Mouse (Mus musculus): ENCODE data around the gene Gpx7. TPM values are rescaled to one million over a fixed set of nuclear protein-coding genes. Genes with fewer than 3 reads are reported as not detected.
"Not testable (repeated sequence)": the region's sequence is repeated elsewhere in the genome, so short reads cannot be mapped to it uniquely, and the experiment has no call there.

Gpx7 gene
- polyA plus RNA-seq, 1 experiment from 2014 or later = 125 TPM

DNA sequence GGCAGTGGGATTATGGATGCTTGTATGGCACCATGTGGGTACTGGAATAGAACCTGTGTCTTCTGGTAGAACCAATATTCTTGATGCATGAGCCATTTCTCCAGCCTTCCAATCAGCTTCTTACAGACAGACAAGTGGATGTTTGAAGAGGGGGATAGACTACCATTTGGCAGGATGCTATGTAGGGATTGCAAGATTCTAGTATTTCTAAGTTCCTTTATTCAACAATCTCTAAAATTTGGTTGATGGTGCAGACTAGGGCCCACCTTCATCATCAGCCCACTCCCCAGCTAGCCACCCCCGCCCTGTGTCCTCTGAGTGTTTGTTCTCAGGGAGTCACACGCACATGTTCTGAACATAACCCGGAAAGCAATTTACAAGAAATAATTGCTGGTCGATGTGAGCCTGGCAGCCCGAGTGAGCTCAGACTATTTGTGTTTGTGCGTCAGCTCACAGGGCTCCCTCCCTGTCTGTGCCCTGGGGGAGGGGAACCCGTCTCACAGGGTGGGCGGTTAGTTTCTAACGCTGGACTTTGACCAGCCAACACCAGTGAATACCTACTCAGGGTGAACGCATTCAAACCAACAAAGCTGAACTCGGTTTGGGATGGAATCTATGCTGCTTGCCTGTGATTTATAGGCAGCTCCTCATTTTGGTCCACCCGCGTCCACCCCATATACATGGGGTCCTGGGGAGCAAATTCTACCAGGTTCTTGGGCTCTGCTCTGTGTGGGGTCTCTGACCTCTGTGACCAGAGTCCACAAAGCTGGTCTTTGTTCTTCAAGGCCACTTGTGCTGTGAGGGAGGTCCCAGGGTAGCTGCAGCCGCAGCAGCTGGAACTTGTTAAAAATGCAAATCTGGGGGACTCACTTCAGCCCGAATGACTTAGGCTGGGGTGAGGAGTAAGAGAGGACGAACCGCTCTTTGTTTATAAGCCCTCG, 44.2 kb downstream of the Gpx7 start:
- Histone ChIP-seq H3K4me2 (peak overlapping the region; percentile 31), H3K9ac (no peak overlapping the region), H3K36me3 (no peaks in the 10 kb centered on the region), H3K27me3 (no peaks in the 10 kb centered on the region), H3K4me1 (peaks cover 44% of the 10 kb centered on the region), H3K4me3 (no peak overlapping the region; the same call in 1 of the 2 replicates), H3K27ac (peak overlapping the region; percentile 86), H3K9me3 (no peaks in the 10 kb centered on the region)
- WGBS = 10% methylated on average over 18 of the region's 18 CpGs
- ATAC-seq (ENCODE audit: insufficient number of reproducible peaks, low FRiP score, low TSS enrichment, low read depth) = peak; percentile 62; the same call in 1 of the 2 replicates

DNA sequence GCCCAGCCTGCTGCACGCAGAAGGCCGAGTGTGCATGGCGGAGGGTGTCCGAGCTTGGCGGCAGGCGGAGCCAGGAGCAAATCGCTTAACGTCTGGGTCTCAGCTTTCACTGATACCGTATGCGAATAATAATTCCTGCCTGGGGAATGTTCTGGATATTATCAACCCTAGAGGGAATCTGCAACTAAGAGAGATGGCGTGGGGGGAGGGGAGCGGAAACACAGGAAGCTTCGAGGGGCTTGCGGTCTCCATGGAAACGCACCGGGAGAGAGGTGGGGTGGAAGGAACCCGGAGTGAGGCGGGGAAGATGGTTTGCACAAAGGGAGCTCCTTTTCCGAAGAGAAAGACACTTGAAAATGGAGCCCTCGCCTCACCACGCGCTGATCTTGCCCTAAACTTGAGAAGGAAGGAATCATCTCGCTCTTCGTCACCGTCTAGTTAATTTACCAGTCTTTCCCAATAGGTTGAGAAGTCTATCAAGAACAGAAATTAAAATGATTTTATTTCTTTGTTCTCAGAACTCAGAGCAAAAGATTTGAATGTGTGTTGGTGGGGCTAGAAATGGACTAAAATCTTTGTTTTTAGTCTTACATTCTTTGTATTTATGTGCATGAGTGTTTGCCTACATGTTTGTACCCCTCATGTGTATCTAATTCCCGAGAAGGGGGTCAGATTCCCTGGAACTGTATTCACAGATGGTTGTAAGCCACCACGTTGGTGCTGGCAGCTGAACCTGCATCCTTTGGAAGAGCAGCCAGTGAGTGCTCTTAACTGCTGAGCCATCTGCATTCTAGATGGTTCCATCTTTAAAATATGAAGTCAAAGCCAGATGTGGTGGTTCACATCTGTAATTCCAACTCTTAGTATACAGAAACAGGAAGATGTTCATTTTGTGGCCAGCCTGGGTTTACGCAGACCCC, 46.4 kb downstream of the Gpx7 start:
- peak overlapping the region; percentile 85 for H3K27ac ChIP-seq
- no peaks in the 10 kb centered on the region for H3K27me3 ChIP-seq
- H3K4me2 ChIP-seq = peak overlapping the region; percentile 48
- H3K9me3 ChIP-seq = no peaks in the 10 kb centered on the region
- peaks cover 56% of the 10 kb centered on the region for H3K4me1 ChIP-seq
- H3K36me3 ChIP-seq = no peaks in the 10 kb centered on the region
- H3K9ac ChIP-seq = no peak overlapping the region
- H3K4me3 ChIP-seq = peak overlapping the region; percentile 31
- peak; percentile 66; the same call in 1 of the 2 replicates for ATAC-seq (ENCODE audit: insufficient number of reproducible peaks, low FRiP score, low TSS enrichment, low read depth)
- WGBS = 6% methylated on average over 28 of the region's 28 CpGs

DNA sequence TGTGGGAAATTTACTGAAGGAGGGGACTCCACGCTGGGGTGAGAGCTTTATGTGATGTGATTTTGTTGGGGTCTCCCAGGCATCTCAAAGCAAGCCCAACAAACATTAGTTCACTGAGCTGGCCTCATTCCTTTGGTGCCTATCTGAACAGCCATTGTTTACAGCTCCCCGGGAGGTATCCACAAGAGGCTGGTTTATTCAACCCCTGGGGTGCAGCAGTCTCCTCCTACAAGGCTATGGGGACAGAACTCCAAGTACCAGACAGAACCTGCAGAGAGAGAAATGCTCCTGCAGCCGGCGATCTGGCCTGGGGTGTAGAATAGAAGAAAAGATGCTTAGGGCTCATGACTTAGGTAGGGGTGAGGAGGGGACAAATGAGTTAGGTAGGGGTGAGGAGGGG, 48.3 kb downstream of the Gpx7 start:
- Histone ChIP-seq H3K36me3 (no peaks in the 10 kb centered on the region), H3K9ac (no peak overlapping the region), H3K4me2 (no peak overlapping the region), H3K27ac (no peak overlapping the region; the same call in 1 of the 2 replicates), H3K27me3 (no peaks in the 10 kb centered on the region), H3K4me1 (peaks cover 54% of the 10 kb centered on the region), H3K4me3 (no peak overlapping the region), H3K9me3 (no peaks in the 10 kb centered on the region)
- WGBS = 28% methylated on average over 4 of the region's 4 CpGs
- ATAC-seq (ENCODE audit: insufficient number of reproducible peaks, low FRiP score, low TSS enrichment, low read depth) = no peak

DNA sequence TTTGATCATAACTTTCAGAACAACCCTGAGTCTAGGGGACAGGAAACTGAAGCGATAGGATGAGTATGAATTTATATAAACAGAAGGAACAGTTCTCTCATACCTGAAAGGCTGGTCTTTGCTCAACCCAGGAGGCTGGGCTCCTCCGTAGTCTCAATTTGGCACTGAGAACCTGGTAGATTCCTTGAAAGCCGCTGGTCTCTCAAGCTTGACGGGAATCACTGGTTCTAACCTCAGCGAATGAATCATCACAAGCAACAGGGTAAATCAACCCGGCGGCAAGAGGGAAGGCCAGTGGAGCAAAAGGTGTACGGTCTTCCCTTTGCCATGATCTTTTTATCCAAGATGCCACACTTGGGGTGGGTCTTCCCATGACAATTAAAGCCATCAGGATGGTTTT, 49.3 kb downstream of the Gpx7 start:
- Histone ChIP-seq H3K27me3 (no peaks in the 10 kb centered on the region), H3K36me3 (no peaks in the 10 kb centered on the region), H3K4me1 (peaks cover 43% of the 10 kb centered on the region), H3K4me2 (no peak overlapping the region), H3K27ac (no peak overlapping the region), H3K4me3 (no peak overlapping the region), H3K9me3 (no peaks in the 10 kb centered on the region), H3K9ac (no peak overlapping the region)
- ATAC-seq (ENCODE audit: insufficient number of reproducible peaks, low FRiP score, low TSS enrichment, low read depth) = no peak
- 87% methylated on average over 8 of the region's 8 CpGs for WGBS

DNA sequence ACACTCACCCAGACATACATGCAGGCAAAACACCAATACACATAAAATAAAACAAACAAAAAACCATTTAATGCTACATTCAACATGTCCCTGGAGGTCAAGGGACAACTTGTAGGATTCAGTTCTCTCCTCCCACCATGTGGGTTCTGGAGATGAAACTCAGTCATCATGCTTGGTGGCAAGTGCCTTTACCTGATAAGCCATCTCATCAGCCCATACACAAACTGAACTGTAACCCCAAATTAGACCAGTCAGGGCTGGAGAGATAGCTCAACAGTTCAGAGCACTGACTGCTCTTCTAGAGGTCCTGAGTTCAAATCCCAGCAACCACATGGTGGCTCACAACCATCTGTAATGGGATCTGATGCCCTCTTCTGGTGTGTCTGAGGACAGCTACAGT, 53.2 kb downstream of the Gpx7 start:
- not testable (repeated sequence) for H3K9me3 ChIP-seq; H3K27me3 ChIP-seq; H3K9ac ChIP-seq; ATAC-seq (ENCODE audit: insufficient number of reproducible peaks, low FRiP score, low TSS enrichment, low read depth); H3K4me2 ChIP-seq; H3K36me3 ChIP-seq; H3K27ac ChIP-seq; H3K4me3 ChIP-seq
- H3K4me1 ChIP-seq = peaks cover 49% of the 10 kb centered on the region

DNA sequence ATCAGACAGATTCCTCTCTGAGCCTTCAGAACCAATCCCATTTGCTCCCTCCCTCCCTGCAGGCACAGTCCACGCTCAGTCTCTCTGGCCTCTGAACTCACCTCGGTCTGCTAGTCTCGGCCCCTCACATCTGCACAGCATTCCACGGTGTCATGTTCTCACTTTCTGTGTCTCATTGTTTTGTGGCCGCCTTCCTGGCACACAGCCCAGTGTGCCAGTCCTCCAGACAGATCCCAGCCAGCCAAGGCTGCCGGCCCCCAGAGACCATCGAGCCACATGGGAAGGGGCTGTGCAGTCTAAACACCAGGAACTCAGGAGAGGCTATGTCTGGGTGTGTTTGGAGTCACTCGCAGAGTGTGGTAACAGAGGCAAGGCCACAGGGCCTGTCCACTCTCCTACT, 55.9 kb downstream of the Gpx7 start:
- ATAC-seq (ENCODE audit: insufficient number of reproducible peaks, low FRiP score, low TSS enrichment, low read depth) = peak; percentile 77
- WGBS = 5% methylated on average over 8 of the region's 8 CpGs
- Histone ChIP-seq H3K27me3 (no peaks in the 10 kb centered on the region), H3K36me3 (no peaks in the 10 kb centered on the region), H3K27ac (peak overlapping the region; percentile 70), H3K4me3 (no peak overlapping the region), H3K4me1 (peaks cover 48% of the 10 kb centered on the region), H3K4me2 (no peak overlapping the region), H3K9ac (no peak overlapping the region), H3K9me3 (no peaks in the 10 kb centered on the region)

Other genes starting within 250 kb of the Gpx7 start
- gene Echdc2, start 241.5 kb downstream of the Gpx7 start, polyA plus RNA-seq (2015; fragmentation: Nextera tagmentation; extraction: Ambion mirVana) = 44.1 and 45.7 TPM in 2 replicates
- gene Zyg11a, start 188.9 kb downstream of the Gpx7 start, polyA plus RNA-seq (2015; fragmentation: Nextera tagmentation; extraction: Ambion mirVana) = not detected in 2 replicates
- gene Zyg11b, start 105.9 kb downstream of the Gpx7 start, polyA plus RNA-seq (2015; fragmentation: Nextera tagmentation; extraction: Ambion mirVana) = 9.0 and 10.6 TPM in 2 replicates
- gene Coa7, start 78.8 kb downstream of the Gpx7 start, polyA plus RNA-seq (2015; fragmentation: Nextera tagmentation; extraction: Ambion mirVana) = 38.0 and 40.3 TPM in 2 replicates
- gene Shisal2a, start 23.6 kb downstream of the Gpx7 start, polyA plus RNA-seq (2015; fragmentation: Nextera tagmentation; extraction: Ambion mirVana) = 1.8 and 1.9 TPM in 2 replicates
- gene Tut4, start 52.5 kb upstream of the Gpx7 start, polyA plus RNA-seq (2015; fragmentation: Nextera tagmentation; extraction: Ambion mirVana) = 50.8 and 64.5 TPM in 2 replicates
- 77.5 and 77.7 TPM in 2 replicates for gene Prpf38a, start 172.4 kb upstream of the Gpx7 start, polyA plus RNA-seq (2015; fragmentation: Nextera tagmentation; extraction: Ambion mirVana)
- gene Orc1, start 172.5 kb upstream of the Gpx7 start, polyA plus RNA-seq (2015; fragmentation: Nextera tagmentation; extraction: Ambion mirVana) = 8.1 and 8.2 TPM in 2 replicates
- gene Cc2d1b, start 213.0 kb upstream of the Gpx7 start, polyA plus RNA-seq (2015; fragmentation: Nextera tagmentation; extraction: Ambion mirVana) = 31.2 and 32.1 TPM in 2 replicates

Data from limb, embryonic 15.5 days (tissue).